Mouse (Mus musculus): ENCODE measurements at regions not wholly inside any gene's neighbourhood (a gene's known extent, or its start where the extent isn't known, plus 50 kb on each side); places are given as distances from the start of the nearest gene placed in this dataset.

- Histone ChIP-seq H3K9me3 (no peaks in the 10 kb centered on the region), H3K36me3 (no peaks in the 10 kb centered on the region), H3K4me3 (no peak overlapping the region), H3K27me3 (replicated peaks) (no peaks in the 10 kb centered on the region; the same call in 1 of the 2 replicates), H3K4me1 (no peaks in the 10 kb centered on the region), H3K27ac (replicated peaks) (no peak overlapping the region), H3K9ac (no peak overlapping the region), H3K4me2 (no peak overlapping the region)
- ATAC-seq (ENCODE audit: extremely low read depth, insufficient number of reproducible peaks, low FRiP score, low TSS enrichment) = no peak
- WGBS = 51% methylated on average over 2 of the region's 2 CpGs
Observed at GRCm38 (mm10) chrX:57950896-57951295, 71.6 kb upstream of the Zic3 start.

DNA sequence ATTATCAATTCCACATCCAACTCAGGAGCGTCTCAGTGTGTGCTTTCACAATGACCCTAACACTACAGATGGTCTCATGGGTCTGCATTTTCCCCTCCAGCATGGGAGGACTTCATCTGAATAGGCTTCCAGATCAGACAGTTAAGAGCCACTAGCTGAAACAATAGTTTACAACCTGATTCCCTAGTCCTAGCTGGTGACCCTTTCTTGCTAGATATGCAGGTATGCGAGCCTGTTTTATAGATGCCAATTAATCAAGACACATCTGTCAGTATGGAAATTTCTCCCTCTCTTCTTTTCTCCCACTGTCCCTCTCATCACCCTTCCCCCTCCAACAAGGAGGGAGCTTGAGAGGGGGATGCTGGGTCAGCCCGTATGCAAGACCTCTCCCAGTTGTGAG lies 71.2 kb upstream of the Zic3 start:
- WGBS = 43% methylated on average over 3 of the region's 3 CpGs
- Histone ChIP-seq H3K36me3 (no peaks in the 10 kb centered on the region), H3K9me3 (no peaks in the 10 kb centered on the region), H3K9ac (no peak overlapping the region), H3K27me3 (replicated peaks) (no peaks in the 10 kb centered on the region; the same call in 1 of the 2 replicates), H3K4me3 (no peak overlapping the region), H3K4me1 (no peaks in the 10 kb centered on the region), H3K4me2 (no peak overlapping the region), H3K27ac (replicated peaks) (no peak overlapping the region)
- ATAC-seq (ENCODE audit: extremely low read depth, insufficient number of reproducible peaks, low FRiP score, low TSS enrichment) = no peak

GRCm38 (mm10) chrX:57954594-57955185 lies 67.8 kb upstream of the Zic3 start:
- WGBS = 34% methylated on average over 3 of the region's 3 CpGs
- no peaks in the 10 kb centered on the region for H3K9me3 ChIP-seq
- no peaks in the 10 kb centered on the region for H3K4me1 ChIP-seq
- H3K36me3 ChIP-seq = no peaks in the 10 kb centered on the region
- no peak overlapping the region for H3K4me3 ChIP-seq
- no peaks in the 10 kb centered on the region; the same call in 1 of the 2 replicates for H3K27me3 ChIP-seq (replicated peaks)
- no peak overlapping the region for H3K9ac ChIP-seq
- H3K27ac ChIP-seq (replicated peaks) = no peak overlapping the region
- no peak overlapping the region for H3K4me2 ChIP-seq
- ATAC-seq (ENCODE audit: extremely low read depth, insufficient number of reproducible peaks, low FRiP score, low TSS enrichment) = no peak
